Mouse (Mus musculus): Measurements from ENCODE around the gene Morn3.
A peak's percentile ranks its signal among the peaks of the same experiment; 100 is the strongest.

Morn3 gene

DNA sequence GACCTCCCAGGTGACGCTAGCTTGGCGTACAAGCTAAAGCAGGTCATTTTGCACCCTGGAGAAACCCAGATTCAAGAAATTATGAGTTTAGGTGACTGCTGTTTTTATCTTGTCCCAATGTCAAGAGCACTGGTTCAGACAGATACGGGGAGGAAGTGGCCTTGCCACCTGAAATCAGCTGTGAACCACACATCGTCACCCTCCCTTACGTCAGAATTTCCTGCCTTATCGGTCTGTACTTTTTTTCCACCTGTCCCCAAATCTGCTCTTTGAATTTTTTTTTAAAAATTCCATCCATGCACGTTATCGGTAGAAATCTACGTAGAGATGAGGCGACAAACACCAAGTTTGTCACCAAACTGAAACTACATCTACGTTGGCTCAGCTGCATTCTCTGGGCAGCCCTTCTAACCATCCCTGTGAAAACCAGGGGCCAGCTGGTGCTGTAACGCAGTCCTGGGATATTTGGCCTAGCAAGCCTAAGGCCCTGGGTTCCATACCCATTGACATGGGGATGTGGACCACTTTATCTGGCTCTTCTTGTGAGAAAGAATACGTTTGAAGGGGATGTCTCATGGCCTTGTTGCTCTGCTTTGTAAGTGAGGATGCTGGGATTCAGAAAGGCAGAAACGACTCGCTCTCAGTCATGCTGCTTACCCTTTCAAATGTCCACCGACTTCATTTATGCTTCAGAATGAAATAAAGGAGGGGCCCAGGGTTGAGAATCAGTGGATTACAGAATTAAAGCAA lies 56.2 kb downstream of the Morn3 start:
- peak; percentile 31 for DNase-seq (ENCODE audit: low spot score)

GRCm38 (mm10) chr5:122989551-122990330 lies 57.1 kb downstream of the Morn3 start, which contains the start of gene Kdm2b:
Gene Kdm2b (minus strand): TSS chr5:122989823.
- peak; percentile 60 for DNase-seq (ENCODE audit: low spot score)

DNA sequence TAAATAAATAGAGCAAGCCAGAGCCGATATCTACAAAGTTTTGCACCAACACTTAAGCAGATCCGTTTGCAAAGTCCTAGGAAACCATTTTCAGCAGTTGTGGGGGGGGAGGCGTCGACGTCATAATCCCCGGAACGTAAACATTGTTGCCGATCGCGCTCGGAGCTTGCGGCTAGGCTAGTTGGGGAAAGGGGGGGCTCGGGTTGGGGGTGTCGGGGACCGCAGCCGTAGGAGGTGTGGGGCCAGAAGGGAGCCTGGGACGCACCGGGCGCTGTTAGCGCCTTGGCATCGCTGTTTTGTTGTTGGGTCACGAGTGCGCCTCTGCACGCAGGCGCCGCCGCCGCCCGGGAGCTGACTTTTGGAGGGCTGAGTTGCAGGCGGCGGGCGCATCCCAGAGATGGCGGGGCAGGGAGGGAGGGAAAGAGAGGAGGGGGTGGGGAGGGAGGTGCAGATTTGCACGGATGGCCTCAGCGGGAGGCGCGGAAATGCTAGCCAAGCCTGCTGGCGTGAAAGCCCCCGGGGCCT lies 57.8 kb downstream of the Morn3 start:
- DNase-seq (ENCODE audit: low spot score) = peak; percentile 82

DNA sequence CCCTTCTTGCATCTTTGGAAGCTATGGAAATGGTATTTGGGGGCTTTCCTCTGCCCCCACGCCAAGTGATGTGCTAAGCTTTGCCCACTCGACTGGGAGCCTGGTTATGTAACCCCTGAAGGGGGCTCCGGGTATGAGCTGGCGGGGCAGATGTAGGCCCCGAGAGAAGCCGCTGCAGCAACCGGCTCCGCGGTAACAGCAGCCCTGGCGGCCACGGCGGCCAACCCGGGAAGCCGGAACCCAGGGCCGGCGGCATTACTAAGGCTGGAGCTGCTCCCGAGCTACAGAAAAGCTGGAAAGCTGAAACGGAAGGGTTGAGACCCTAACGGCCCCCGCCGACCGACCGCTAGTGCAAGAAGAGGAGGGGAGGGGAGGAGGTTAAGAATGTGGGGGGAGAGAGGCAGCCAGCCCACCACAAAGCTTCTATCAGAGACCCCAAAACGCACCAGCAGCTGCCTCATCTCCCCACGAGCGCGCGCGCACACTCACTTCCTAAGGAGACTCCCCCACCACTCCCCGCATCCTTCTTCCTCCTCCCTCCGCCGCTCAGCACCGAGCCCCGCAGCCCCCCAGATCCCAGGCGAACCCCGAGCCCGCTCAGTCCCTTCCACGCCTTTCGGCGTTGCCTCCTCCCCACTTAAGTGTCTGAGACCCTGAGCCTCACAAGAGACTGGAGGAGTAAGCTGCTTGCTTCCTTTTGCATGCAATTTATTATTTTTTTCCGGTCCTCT lies 58.6 kb downstream of the Morn3 start:
- peak; percentile 71 for DNase-seq (ENCODE audit: low spot score)

GRCm38 (mm10) chr5:122987211-122988020 lies 59.4 kb downstream of the Morn3 start:
- peak; percentile 59 for DNase-seq (ENCODE audit: low spot score)

GRCm38 (mm10) chr5:122986091-122986493 lies 60.7 kb downstream of the Morn3 start:
- no peak for DNase-seq (ENCODE audit: low spot score)
